Mouse (Mus musculus): ENCODE results near the gene Padi6. TPM values are rescaled to one million over a fixed set of nuclear protein-coding genes. Genes with fewer than 3 reads are reported as not detected.

Gene Padi6
- polyA plus RNA-seq, 1 experiment: not detected

DNA sequence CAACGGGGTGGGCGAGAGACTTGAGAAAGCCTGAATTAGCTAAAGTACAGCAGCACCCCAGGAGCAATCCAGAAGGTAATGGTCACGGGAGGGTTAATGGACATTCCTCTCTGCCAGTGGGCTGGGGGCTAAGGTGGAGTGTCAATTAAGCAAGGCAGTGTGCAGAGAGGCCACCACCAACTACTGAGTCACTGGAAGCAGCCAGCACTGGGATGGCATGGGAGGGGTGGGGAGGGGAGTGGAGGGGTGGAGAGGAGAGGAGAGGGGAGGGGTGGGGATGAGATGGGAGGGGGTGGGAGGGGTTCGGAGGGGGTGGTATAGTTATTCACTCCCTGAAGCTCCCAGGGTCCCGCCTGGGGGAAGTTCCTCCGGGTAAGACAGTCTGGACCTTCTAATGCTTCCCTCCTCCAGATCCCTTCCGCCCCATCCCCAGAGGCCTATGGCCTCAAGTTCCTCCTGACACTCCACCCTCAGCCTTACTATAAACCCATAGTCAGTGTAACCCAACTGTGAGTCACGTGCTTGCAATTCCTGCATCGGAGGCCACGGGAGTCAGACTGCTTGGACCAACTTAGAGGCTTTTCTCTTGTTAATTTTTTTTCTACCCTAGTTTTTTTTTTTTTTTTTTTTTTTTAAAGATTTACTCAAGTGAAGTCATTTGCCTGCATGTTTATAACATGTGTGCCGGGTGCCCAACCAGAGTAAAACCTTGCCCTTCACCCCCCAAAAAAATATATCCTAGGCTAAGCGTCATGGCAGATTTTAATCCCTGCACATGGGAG is 54.2 kb downstream of the Padi6 start:
- TF ChIP-seq GATA1 (IDR thresholded peaks at IDR 0.05; ENCODE audit: low read length): no peak

DNA sequence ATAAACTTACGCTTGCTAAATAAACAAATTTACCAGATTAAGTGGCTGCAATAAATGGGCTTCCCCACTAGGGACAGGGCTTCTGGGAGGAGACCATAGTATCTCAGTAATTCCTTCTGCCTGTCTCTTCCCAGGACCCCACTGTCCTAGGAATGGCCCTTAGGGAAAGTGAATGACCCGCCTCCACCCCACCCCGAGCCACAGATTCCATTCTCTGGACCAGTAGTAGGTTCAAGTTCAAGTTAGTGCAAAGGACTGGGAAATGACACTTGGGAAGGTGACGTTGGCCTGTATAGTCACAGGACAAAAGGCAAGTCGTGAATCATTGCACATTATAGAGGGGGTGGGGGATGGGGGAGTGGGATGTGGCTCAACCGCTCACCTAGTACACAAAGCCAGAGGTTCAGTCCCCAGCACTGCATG is 57.6 kb downstream of the Padi6 start:
- no peak for TF ChIP-seq GATA1 (IDR thresholded peaks at IDR 0.05; ENCODE audit: low read length)

DNA sequence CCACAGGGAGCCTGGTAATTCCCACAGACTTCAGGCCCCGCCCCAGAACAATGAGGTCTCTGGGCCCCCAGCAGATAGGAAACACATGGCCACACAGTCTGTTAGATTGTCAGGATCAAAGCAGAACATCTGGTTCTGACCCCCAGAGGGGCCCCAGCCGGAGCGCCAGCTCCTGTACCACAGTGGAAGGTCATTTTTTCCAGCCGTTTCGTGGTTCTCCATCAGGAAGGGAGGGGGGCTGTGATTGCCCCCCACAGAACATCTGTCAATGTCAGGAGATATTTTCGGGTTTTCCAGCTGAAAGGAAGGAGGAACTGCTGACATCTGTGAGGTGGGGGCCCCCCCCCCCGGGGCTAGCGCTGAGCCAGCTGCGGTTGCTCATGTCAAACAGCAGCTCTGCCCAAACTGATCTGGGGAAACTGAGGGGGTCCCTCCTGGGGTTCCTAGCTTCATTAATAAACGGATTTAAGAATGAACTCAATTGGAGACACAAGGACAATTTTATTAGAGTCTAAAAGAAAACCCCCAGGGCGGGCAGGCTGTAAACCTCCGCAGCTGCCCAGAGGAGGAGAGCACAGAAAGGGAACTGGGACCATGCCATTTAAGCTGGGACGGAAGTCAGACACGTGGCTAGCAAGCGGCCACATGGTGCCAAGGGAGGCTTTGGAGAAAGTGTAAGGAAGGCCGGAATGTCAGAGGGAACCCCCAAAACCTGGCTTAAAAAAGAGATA is 58.1 kb downstream of the Padi6 start:
- TF ChIP-seq GATA1 (IDR thresholded peaks at IDR 0.05; ENCODE audit: low read length): peak; percentile 29

DNA sequence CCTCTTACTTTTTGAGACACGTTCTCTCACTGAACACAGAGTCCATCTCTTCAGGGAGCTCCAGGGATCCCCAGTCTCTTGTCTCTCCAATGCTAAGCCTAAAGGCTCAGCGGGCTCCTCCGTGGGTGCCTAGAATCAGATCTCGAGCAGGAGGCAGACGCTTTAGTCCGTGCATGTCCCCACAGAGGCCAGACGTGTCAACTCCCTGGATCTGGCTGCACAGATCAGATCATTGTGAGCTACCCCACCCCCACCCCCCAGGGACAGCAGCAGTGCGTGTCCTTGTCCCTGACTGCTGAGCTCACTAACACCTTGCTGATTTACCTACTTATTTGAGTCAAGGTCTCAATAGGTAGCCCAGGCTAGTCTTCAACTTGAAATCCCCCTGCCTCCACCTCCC is 58.8 kb downstream of the Padi6 start:
- TF ChIP-seq GATA1 (IDR thresholded peaks at IDR 0.05; ENCODE audit: low read length): no peak

DNA sequence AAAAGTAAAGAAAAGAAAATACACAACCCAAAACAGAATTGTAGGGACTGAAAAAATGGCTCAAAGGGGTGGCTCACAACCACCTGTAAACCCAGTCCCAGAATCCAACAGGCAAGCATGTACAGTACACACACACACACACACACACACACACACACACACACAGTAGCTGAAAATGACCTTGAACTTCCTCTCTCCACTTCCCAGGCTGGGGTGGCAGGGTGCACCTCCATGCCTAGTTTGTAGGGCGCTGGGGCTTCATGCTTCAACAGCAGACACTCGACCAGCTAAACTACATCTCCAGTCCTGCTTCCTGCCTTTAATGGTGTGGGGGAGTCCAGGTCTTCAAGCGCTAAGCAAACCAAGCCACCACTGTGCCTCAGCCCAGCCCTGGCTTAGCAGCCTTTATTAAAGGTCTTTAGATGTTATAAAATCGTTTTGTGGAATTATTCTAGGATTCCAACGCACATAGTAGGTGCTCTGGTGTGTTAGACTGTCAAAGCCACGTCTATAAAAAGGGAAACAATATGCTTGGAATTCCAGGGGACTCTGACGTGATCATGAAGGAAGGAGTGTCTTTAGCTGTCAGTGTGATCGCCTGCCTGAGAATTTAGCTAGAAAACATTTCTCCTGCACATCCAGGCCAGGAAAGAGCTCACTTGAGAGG is 61.6 kb downstream of the Padi6 start:
- TF ChIP-seq GATA1 (IDR thresholded peaks at IDR 0.05; ENCODE audit: low read length): no peak

DNA sequence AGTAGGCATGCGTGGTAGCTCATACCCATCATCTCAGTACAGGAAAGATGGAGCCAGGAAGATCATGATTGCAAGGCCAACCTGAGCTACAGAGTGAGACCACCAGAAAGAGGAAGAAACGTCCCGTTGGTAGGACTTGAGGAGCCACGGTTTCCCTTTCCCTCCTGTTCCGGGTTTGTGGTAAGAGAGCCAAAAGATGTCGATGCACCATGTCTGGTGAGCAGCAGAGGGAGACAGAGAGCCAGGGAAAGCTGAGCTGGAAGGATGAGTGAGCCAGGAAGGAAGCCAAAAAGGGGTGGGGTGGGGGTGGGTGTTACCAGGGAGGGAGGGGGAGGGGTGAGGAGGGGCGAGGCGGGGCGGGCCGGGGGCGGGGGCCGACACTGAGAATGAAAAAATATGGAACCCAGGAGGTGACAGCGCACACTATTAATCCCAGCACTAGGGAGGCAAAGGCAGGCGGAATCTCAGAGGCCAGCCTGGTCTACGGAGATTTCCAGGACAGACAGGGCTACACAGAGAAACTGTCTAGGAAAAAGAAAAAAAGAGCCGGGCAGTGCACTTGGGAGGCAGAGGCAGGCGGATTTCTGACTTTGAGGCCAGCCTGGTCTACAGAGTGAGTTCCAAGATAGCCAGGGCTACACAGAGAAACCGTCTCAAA is 62.6 kb downstream of the Padi6 start:
- TF ChIP-seq GATA1 (IDR thresholded peaks at IDR 0.05; ENCODE audit: low read length): no peak

DNA sequence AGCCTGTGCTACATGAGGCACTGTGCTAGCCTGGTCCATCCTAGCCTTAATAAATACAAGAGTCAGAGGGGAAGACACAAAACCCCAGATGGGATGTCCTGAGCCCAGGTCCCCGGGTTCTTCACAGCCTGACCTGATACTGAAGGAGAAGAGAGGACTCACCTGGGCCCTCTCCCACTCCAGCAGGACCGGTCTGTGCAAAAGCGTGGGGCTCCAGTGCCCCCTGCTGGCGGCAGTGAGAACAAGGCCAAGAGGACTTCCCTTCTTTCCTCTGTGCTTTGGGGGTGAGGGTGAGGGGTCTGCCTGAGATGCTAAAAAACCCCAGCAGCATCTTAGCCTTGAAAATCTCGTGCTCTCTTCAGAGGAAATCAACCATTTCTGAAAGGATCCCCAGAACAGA is 63.4 kb downstream of the Padi6 start:
- TF ChIP-seq GATA1 (IDR thresholded peaks at IDR 0.05; ENCODE audit: low read length): no peak

Other genes starting within 250 kb of the Padi6 start
- gene Arhgef10l, start 76.6 kb downstream of the Padi6 start, polyA plus RNA-seq (2012): 0.02 TPM in 1 of 2 replicates, not detected in the other
- 420 and 547 TPM in 2 replicates for gene Rcc2, start 42.1 kb downstream of the Padi6 start, polyA plus RNA-seq (2012)
- gene Padi4, start 31.6 kb upstream of the Padi6 start, polyA plus RNA-seq (2012): not detected in 2 replicates
- 3.2 and 3.4 TPM in 2 replicates for gene Padi3, start 68.0 kb upstream of the Padi6 start, polyA plus RNA-seq (2012)
- gene Padi1, start 103.1 kb upstream of the Padi6 start, polyA plus RNA-seq (2012): 0.05 TPM in 1 of 2 replicates, not detected in the other
- gene Padi2, start 163.7 kb upstream of the Padi6 start, polyA plus RNA-seq (2012): not detected in 2 replicates
- 113 and 184 TPM in 2 replicates for gene Sdhb, start 218.6 kb upstream of the Padi6 start, polyA plus RNA-seq (2012)
- 94.6 and 123 TPM in 2 replicates for gene Atp13a2, start 244.2 kb upstream of the Padi6 start, polyA plus RNA-seq (2012)

Measured in G1E-ER4 (cell line).